Mouse (Mus musculus) left cerebral cortex, adult 2 months (tissue): ENCODE data around the gene Sae1. TPM values are rescaled to one million over a fixed set of nuclear protein-coding genes. Genes with fewer than 3 reads are reported as not detected.
A peak's percentile ranks its signal among the peaks of the same experiment; 100 is the strongest.

Source experiments
- DNase-seq, 2 experiments: peaks; one replicate each; pipeline ENCODE4 v3.0.0; 2021 to 2022; ENCODE audit warnings: low spot score in 2 of 2, mixed read lengths in 1 of 2; ENCODE audit errors: extremely low spot score in 1 of 2
- H3K27ac ChIP-seq: fragments of 200-600 bp; 2 replicates; pipeline ENCODE4 v1.8.1; 2022
- H3K4me3 ChIP-seq: fragments of 200-600 bp; 2 replicates; pipeline ENCODE4 v1.8.1; 2022
- CTCF ChIP-seq: fragments of 200-600 bp; IDR thresholded peaks from 2 replicates; pipeline ENCODE4 v1.8.1; 2022; ENCODE audit warnings: antibody characterized with exemption, mild to moderate bottlenecking, moderate library complexity
- intact Hi-C: fragments of 180-260 bp; cut with DNase I; formaldehyde crosslinking; loops from one replicate; pipeline ENCODE4 v1.15.1; 2025
- total RNA-seq, 2 experiments: library from RNA; stranded (reverse); gene quantifications; 2 replicates each; pipeline ENCODE4 v1.2.3; 2021

The Sae1 gene
- total RNA-seq, 2 experiments from 2014 or later: 100 to 105 TPM

- intact Hi-C loops: no loop called here
- no peak for DNase-seq
- Histone ChIP-seq H3K4me3 (no peak overlapping the region), H3K27ac (no peak overlapping the region)
- TF ChIP-seq CTCF: no peak
These were observed 58.5 kb downstream of the Sae1 start for GRCm38 (mm10) chr7:16329146-16329545.

GRCm38 (mm10) chr7:16326607-16326971, 61.0 kb downstream of the Sae1 start:
- Histone ChIP-seq H3K27ac (peak overlapping the region; percentile 70), H3K4me3 (no peak overlapping the region)
- no peak for DNase-seq
- no peak; the same call in 1 of the 2 replicates for TF ChIP-seq CTCF
- intact Hi-C loops: loop anchor here (1.0 kb wide), 1 partner anchor 32 kb away; no protein-coding TSS in a partner anchor

GRCm38 (mm10) chr7:16325920-16326606, 61.5 kb downstream of the Sae1 start:
- peak; percentile 23 to 28 for DNase-seq
- peak; percentile 63 for TF ChIP-seq CTCF
- peak overlapping the region; percentile 70 for H3K27ac ChIP-seq
- no peak overlapping the region for H3K4me3 ChIP-seq
- intact Hi-C loops: loop anchor here (1.0 kb wide), 1 partner anchor 32 kb away; no protein-coding TSS in a partner anchor

DNA sequence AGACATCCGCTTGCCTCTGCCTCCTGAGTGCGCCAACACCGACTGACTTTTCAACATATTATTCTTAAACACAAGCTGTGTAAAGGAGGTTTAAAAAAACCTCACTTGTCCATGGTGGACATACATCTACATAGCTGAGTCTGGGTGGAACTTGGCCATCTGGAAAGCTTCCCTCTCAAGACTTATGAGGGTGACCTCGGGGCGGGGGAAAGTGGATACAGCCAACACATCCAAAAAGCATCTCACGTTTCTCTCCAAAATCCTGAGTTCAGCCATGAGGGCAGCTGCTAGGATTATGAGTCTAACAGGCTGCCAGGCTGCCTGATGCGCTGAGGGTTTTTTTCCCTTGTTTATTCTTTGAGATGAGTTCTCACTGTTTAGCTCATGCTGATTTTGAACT, 62.9 kb downstream of the Sae1 start:
- no peak overlapping the region for H3K27ac ChIP-seq
- DNase-seq: no peak
- intact Hi-C loops: no loop called here
- no peak overlapping the region for H3K4me3 ChIP-seq
- TF ChIP-seq CTCF: no peak

DNA sequence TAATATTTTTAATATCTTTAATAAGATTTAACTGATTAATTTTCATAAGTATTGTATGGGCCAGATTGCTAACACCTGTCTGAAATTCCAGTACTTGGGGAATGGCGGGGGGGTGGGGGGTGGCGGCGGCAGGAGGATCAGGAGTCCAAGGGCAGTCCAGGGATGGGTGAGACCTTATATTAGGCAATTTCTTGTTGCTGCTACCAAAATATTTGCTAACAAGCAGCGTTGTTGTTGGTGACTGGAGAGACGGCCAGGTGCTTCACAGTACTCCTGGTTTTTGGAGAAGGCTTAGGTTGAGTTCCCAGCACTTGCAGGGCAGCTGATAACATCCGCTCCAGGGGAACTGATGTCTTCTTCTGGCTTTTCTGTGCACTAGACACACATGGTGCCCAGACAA, 67.1 kb downstream of the Sae1 start:
- TF ChIP-seq CTCF: no peak

DNA sequence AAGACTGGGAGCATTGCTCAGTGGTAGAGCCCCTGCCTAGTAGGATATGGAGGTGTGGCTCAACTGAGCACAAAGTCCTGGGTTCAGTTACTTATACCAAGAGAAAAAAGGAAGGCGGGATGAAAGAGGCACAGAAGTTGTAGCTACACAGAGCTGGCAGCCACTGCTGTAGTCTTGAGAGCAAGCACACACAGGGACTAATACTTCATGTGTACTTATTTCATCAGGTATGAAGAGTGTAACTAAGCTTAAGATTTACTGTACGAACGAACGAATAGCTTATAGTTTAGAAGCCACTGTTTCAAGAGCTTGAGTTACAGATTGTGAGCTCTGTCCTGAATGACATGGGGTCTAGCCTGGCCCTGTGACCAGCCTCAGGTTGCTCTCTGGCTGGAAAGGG, 68.4 kb downstream of the Sae1 start:
- no peak for TF ChIP-seq CTCF
- Histone ChIP-seq H3K27ac (no peak overlapping the region), H3K4me3 (no peak overlapping the region)
- DNase-seq: no peak
- intact Hi-C loops: no loop called here

More for the DNA sequence above, 67.1 kb downstream of the Sae1 start:
- Histone ChIP-seq H3K4me3 (no peak overlapping the region), H3K27ac (no peak overlapping the region)
- intact Hi-C loops: no loop called here
- no peak for DNase-seq

GRCm38 (mm10) chr7:16317094-16317493, 70.5 kb downstream of the Sae1 start:
- TF ChIP-seq CTCF: no peak
- intact Hi-C loops: no loop called here
- H3K4me3 ChIP-seq: no peak overlapping the region
- H3K27ac ChIP-seq: no peak overlapping the region
- no peak for DNase-seq

DNA sequence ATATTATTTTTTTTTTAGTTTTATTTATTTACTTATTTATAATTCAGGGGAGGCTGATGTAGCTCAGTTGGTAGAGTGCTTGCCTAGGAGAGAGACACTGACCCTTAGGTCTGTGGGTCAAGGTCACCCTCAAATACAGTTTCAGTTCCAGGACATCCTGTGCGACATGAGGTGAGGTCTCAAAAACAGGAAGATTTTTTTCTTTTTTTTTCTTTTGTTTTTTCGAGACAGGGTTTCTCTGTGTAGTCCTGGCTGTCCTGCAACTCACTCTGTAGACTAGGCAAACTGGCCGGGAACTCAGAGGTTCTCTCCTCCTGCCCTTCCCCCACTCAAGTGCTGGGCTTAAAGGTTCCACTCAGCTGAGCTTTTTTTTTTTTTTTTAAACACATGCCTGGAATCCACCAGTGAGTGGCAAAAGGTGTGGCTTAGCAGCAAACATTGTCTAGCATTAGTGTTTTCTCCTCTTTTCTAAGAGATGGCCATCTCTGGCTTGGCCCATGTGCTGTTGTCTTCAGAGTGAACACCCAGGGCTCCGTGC, 72.3 kb downstream of the Sae1 start:
- DNase-seq: no peak
- no peak for TF ChIP-seq CTCF
- H3K27ac ChIP-seq: no peak overlapping the region
- no peak overlapping the region for H3K4me3 ChIP-seq
- intact Hi-C loops: no loop called here

GRCm38 (mm10) chr7:16314221-16314775, 73.3 kb downstream of the Sae1 start:
- Histone ChIP-seq H3K4me3 (peak overlapping the region; percentile 69), H3K27ac (peak overlapping the region; percentile 100)
- TF ChIP-seq CTCF: no peak
- no peak for DNase-seq
- intact Hi-C loops: loop anchor here (1.0 kb wide), 1 partner anchor 19 kb away; no protein-coding TSS in a partner anchor

GRCm38 (mm10) chr7:16313481-16314220, 74.0 kb downstream of the Sae1 start:
- TF ChIP-seq CTCF: peak; percentile 42; the same call in 1 of the 2 replicates
- Histone ChIP-seq H3K4me3 (peak overlapping the region; percentile 69), H3K27ac (peak overlapping the region; percentile 100)
- DNase-seq: peak; percentile 82 to 85
- intact Hi-C loops: loop anchor here (1.0 kb wide), 1 partner anchor 18 kb away; no protein-coding TSS in a partner anchor

GRCm38 (mm10) chr7:16312672-16313311, 74.8 kb downstream of the Sae1 start:
- peak overlapping the region; percentile 69 for H3K4me3 ChIP-seq
- peak overlapping the region; percentile 100 for H3K27ac ChIP-seq
- intact Hi-C loops: no loop called here
- TF ChIP-seq CTCF: no peak
- peak in 1 of 2 experiments; percentile 32 for DNase-seq
